Mouse (Mus musculus) CH12.LX (cell line): ENCODE measurements around the gene Cwc22. TPM values are rescaled to one million over a fixed set of nuclear protein-coding genes. Genes with fewer than 3 reads are reported as not detected.

Experiments used
- DNase-seq: peaks from one replicate; pipeline ENCODE4 v3.0.0-alpha.2; 2013; ENCODE audit errors: extremely low read depth
- H3K27ac ChIP-seq: 2 replicates; pipeline ENCODE4 v1.5.1; 2012; ENCODE audit warnings: low read depth, mild to moderate bottlenecking, control low read depth, moderate library complexity; ENCODE audit not compliant: insufficient read depth
- H3K27me3 ChIP-seq: replicated peaks from 2 replicates; pipeline ENCODE3; 2012; ENCODE audit warnings: inconsistent platforms
- H3K36me3 ChIP-seq, 2 experiments: replicated peaks in 1 of 2; 2 replicates each; pipeline versions ENCODE3 to v1.6.1; 2012; ENCODE audit warnings: inconsistent platforms in 1 of 2, low read length in 1 of 2, mild to moderate bottlenecking in 1 of 2, mixed read lengths in 1 of 2, moderate library complexity in 1 of 2; ENCODE audit not compliant: control insufficient read depth in 1 of 2, insufficient read depth in 1 of 2
- H3K4me1 ChIP-seq, 2 experiments: 2 replicates each; pipeline ENCODE4 v1.6.1; 2012; ENCODE audit warnings: inconsistent platforms in 1 of 2, moderate library complexity in 1 of 2; ENCODE audit not compliant: insufficient read depth in 2 of 2, control insufficient read depth in 1 of 2
- H3K4me2 ChIP-seq: 2 replicates; pipeline ENCODE4 v1.6.1; 2012; ENCODE audit warnings: low read depth, mild to moderate bottlenecking, control low read depth; ENCODE audit not compliant: poor library complexity, insufficient read depth, severe bottlenecking
- H3K4me3 ChIP-seq, 3 experiments: fragments of 150-350 bp in 1 of 3; sonication (generic) in 1 of 3; replicated peaks in 1 of 3; 2 replicates each; pipeline versions ENCODE3 to v1.5.1; 2011 to 2012; ENCODE audit warnings: low read depth in 2 of 3, low read length in 2 of 3, mild to moderate bottlenecking in 2 of 3, moderate library complexity in 2 of 3, control low read depth in 1 of 3, improper control_type of control experiment in 1 of 3, inconsistent platforms in 1 of 3, mixed read lengths in 1 of 3; ENCODE audit not compliant: poor library complexity in 1 of 3
- H3K79me2 ChIP-seq: replicated peaks from 2 replicates; pipeline ENCODE4 v1.6.1; 2012; ENCODE audit warnings: mild to moderate bottlenecking, moderate library complexity; ENCODE audit not compliant: control insufficient read depth, poor library complexity, insufficient read depth, severe bottlenecking; ENCODE audit errors: extremely low read depth
- H3K9ac ChIP-seq: 2 replicates; pipeline ENCODE4 v1.6.1; 2012; ENCODE audit warnings: low read depth, mild to moderate bottlenecking, control low read depth, moderate library complexity; ENCODE audit not compliant: insufficient read depth
- H3K9me3 ChIP-seq: replicated peaks from 2 replicates; pipeline ENCODE3; 2012; ENCODE audit warnings: low read length, inconsistent platforms, mixed read lengths
- BHLHE40 ChIP-seq: IDR thresholded peaks from 2 replicates; pipeline ENCODE4 v1.6.1; 2011; ENCODE audit warnings: mild to moderate bottlenecking, low read depth, low read length, improper control_type of control experiment
- CHD1 ChIP-seq: IDR thresholded peaks from 2 replicates; pipeline ENCODE4 v1.6.1; 2012; ENCODE audit warnings: low read depth, low read length, improper control_type of control experiment, inconsistent platforms
- CHD2 ChIP-seq: IDR thresholded peaks from 2 replicates; pipeline ENCODE4 v1.6.1; 2011; ENCODE audit warnings: low read length, improper control_type of control experiment
- E2F4 ChIP-seq: IDR thresholded peaks from 2 replicates; pipeline ENCODE4 v1.6.1; 2011; ENCODE audit warnings: low read depth, low read length, improper control_type of control experiment; ENCODE audit not compliant: insufficient replicate concordance
- ELF1 ChIP-seq: IDR thresholded peaks from 2 replicates; pipeline ENCODE4 v1.6.1; 2014; ENCODE audit warnings: low read depth, mild to moderate bottlenecking, inconsistent platforms, low read length, improper control_type of control experiment
- EP300 ChIP-seq: IDR thresholded peaks from 2 replicates; pipeline ENCODE4 v1.6.1; 2011; ENCODE audit warnings: low read length, improper control_type of control experiment
- ETS1 ChIP-seq: conservative IDR thresholded peaks from 2 replicates; pipeline ENCODE4 v1.6.1; 2012; ENCODE audit warnings: low read depth, mild to moderate bottlenecking, inconsistent platforms, low read length, improper control_type of control experiment, moderate library complexity
- HCFC1 ChIP-seq: IDR thresholded peaks from 2 replicates; pipeline ENCODE4 v1.6.1; 2012; ENCODE audit warnings: low read depth, mild to moderate bottlenecking, inconsistent platforms, low read length, improper control_type of control experiment
- IRF4 ChIP-seq: IDR thresholded peaks from 2 replicates; pipeline ENCODE4 v1.6.1; 2014; ENCODE audit warnings: low read depth, mild to moderate bottlenecking, inconsistent platforms, low read length, improper control_type of control experiment
- JUND ChIP-seq: conservative IDR thresholded peaks from 2 replicates; pipeline ENCODE4 v1.6.1; 2011; ENCODE audit warnings: low read depth, low read length, improper control_type of control experiment
- MAFK ChIP-seq: IDR thresholded peaks from 2 replicates; pipeline ENCODE4 v1.6.1; 2011; ENCODE audit warnings: low read length, improper control_type of control experiment; ENCODE audit not compliant: insufficient replicate concordance
- MAX ChIP-seq: IDR thresholded peaks from 2 replicates; pipeline ENCODE4 v1.6.1; 2011; ENCODE audit warnings: low read length, improper control_type of control experiment
- MAZ ChIP-seq: IDR thresholded peaks from 2 replicates; pipeline ENCODE4 v1.6.1; 2012; ENCODE audit warnings: low read depth, mild to moderate bottlenecking, inconsistent platforms, low read length, improper control_type of control experiment, moderate library complexity
- MYC ChIP-seq: IDR thresholded peaks from 2 replicates; pipeline ENCODE4 v1.6.1; 2011; ENCODE audit warnings: low read depth, mild to moderate bottlenecking, improper control_type of control experiment, low read length
- NELFE ChIP-seq: IDR thresholded peaks from 2 replicates; pipeline ENCODE4 v1.6.1; 2011; ENCODE audit warnings: low read depth, low read length, improper control_type of control experiment
- NRF1 ChIP-seq: IDR thresholded peaks from 2 replicates; pipeline ENCODE4 v1.6.1; 2014; ENCODE audit warnings: low read depth, mild to moderate bottlenecking, inconsistent platforms, low read length, improper control_type of control experiment, moderate library complexity
- POLR2AphosphoS2 ChIP-seq: IDR thresholded peaks from 2 replicates; pipeline ENCODE4 v1.6.1; 2011; ENCODE audit warnings: low read depth, low read length, improper control_type of control experiment
- RCOR1 ChIP-seq: conservative IDR thresholded peaks from 2 replicates; pipeline ENCODE4 v1.6.1; 2012; ENCODE audit warnings: low read depth, mild to moderate bottlenecking, inconsistent platforms, low read length, improper control_type of control experiment
- SIN3A ChIP-seq: IDR thresholded peaks from 2 replicates; pipeline ENCODE4 v1.6.1; 2012; ENCODE audit warnings: low read length, improper control_type of control experiment, inconsistent platforms
- SMC3 ChIP-seq: IDR thresholded peaks from 2 replicates; pipeline ENCODE4 v1.6.1; 2011; ENCODE audit warnings: low read depth, low read length, improper control_type of control experiment
- TCF12 ChIP-seq: IDR thresholded peaks from 2 replicates; pipeline ENCODE4 v1.6.1; 2014; ENCODE audit warnings: low read depth, mild to moderate bottlenecking, inconsistent platforms, low read length, improper control_type of control experiment
- UBTF ChIP-seq: IDR thresholded peaks from 2 replicates; pipeline ENCODE4 v1.6.1; 2012; ENCODE audit warnings: low read depth, mild to moderate bottlenecking, inconsistent platforms, low read length, improper control_type of control experiment, moderate library complexity
- USF1 ChIP-seq: IDR thresholded peaks from 2 replicates; pipeline ENCODE4 v1.6.1; 2014; ENCODE audit warnings: low read depth, mild to moderate bottlenecking, inconsistent platforms, low read length, improper control_type of control experiment
- USF2 ChIP-seq: conservative IDR thresholded peaks from 2 replicates; pipeline ENCODE4 v1.6.1; 2011; ENCODE audit warnings: low read depth, low read length, improper control_type of control experiment
- ZC3H11A ChIP-seq: IDR thresholded peaks from 2 replicates; pipeline ENCODE4 v1.6.1; 2012; ENCODE audit warnings: low read depth, mild to moderate bottlenecking, inconsistent platforms, low read length, improper control_type of control experiment
- ZKSCAN1 ChIP-seq: IDR thresholded peaks from 2 replicates; pipeline ENCODE4 v1.6.1; 2012; ENCODE audit warnings: low read depth, inconsistent platforms, low read length, improper control_type of control experiment, borderline replicate concordance
- ZMIZ1 ChIP-seq: IDR thresholded peaks from 2 replicates; pipeline ENCODE4 v1.6.1; 2012; ENCODE audit warnings: low read depth, mild to moderate bottlenecking, inconsistent platforms, low read length, improper control_type of control experiment
- ZNF384 ChIP-seq: IDR thresholded peaks from 2 replicates; pipeline ENCODE4 v1.6.1; 2012; ENCODE audit warnings: low read depth, low read length, improper control_type of control experiment, inconsistent platforms
- dilution Hi-C: fragments of 300-500 bp; cut with MboI; formaldehyde crosslinking; loops from 2 replicates; pipeline ENCODE4 v1.14.3; 2020; ENCODE audit warnings: low sequenced_read_pairs; ENCODE audit not compliant: extremely low pct_unique_long_range_greater_than_20kb, extremely low pct_ligation_motif_present
- in situ Hi-C: fragments of 300-500 bp; cut with MboI; formaldehyde crosslinking; loops from 3 replicates; pipeline ENCODE4 v1.14.3; 2019; ENCODE audit warnings: low sequenced_read_pairs, low pct_ligation_motif_present, low pct_unique_long_range_greater_than_20kb, mixed read lengths
- polyA plus RNA-seq: library from polyadenylated mRNA; unstranded; fragments of >175 nt; gene quantifications from 2 replicates; pipeline ENCODE4 v1.2.1, GENCODE M21; 2012; ENCODE audit warnings: low read depth; ENCODE audit not compliant: insufficient read length
- total RNA-seq, 2 experiments: library from RNA; depleted of rRNA; stranded (reverse); fragments of 300-350 nt in 1 of 2; fragments of >200 nt in 1 of 2; gene quantifications; 2 replicates each; pipeline ENCODE4 v1.2.3; 2012 to 2014

The Cwc22 gene
- total and polyA plus RNA-seq, 3 experiments, result 51.3 to 74.5 (median 53.2) TPM

DNA sequence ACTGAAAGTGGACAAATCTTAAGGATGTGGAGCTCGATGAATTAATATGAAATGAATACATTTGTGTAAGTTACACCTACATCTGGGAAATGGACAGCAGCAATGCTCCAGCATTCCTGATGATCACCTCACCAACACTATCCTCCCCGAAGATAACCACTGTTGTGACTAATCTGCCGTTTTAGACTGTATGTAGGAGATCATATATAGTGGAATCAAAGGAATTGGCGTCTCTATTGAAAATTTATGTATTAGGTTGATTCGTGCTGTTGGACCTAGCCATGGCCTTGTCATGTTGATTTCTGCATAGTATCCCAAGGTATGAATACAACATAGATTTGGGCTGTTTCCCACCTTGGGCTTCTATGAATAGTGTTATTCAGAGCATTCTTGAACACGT, 58.1 kb downstream of the Cwc22 start:
- Histone ChIP-seq H3K4me3 (no peak overlapping the region), H3K27me3 (no peaks in the 10 kb centered on the region), H3K4me2 (no peak overlapping the region), H3K27ac (no peak overlapping the region), H3K9me3 (no peaks in the 10 kb centered on the region), H3K9ac (no peak overlapping the region), H3K4me1 (no peaks in the 10 kb centered on the region), H3K36me3 (peaks cover 2 to 7% of the 10 kb centered on the region in 2 experiments), H3K79me2 (no peaks in the 10 kb centered on the region; the same call in 1 of the 2 replicates)
- TF ChIP-seq SMC3 (no peak), CHD2 (no peak), EP300 (no peak), MAX (no peak), MAFK (no peak), MAZ (no peak), NRF1 (no peak), E2F4 (no peak), TCF12 (no peak), BHLHE40 (no peak), HCFC1 (no peak), USF2 (no peak), RCOR1 (no peak), ZMIZ1 (no peak)
- in situ Hi-C loops, result no loop called here
- no peak for DNase-seq
- dilution Hi-C loops, result no loop called here

DNA sequence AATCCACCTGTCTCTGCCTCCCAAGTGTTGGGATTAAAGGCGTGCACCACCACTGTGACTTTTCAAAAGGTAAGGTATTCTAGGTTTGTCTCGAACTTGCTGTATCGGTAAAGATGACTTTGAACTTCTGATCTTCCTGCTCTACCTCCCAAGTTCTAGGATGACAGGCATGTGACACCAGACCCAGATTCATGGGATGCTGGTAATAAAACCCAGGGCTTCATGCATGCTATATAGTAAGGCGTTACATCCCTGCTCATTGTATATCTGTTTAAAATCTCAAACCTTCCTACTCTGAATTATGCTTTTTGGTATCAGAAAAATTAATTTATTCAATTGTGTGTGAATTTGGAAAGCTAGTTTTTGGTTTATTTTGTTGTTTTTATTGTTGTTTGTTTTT, 59.0 kb downstream of the Cwc22 start:
- TF ChIP-seq USF2 (no peak), ZKSCAN1 (no peak), JUND (no peak), SIN3A (no peak), UBTF (no peak), ZNF384 (no peak), ZMIZ1 (no peak), CHD1 (no peak), ELF1 (no peak), POLR2AphosphoS2 (no peak), NRF1 (no peak), ETS1 (no peak), MYC (no peak), NELFE (no peak), IRF4 (no peak), USF1 (no peak), TCF12 (no peak), ZC3H11A (no peak), MAFK (no peak), SMC3 (no peak)
- no peak overlapping the region for H3K27ac ChIP-seq
- H3K36me3 ChIP-seq, result no peaks in the 10 kb centered on the region
- H3K4me3 ChIP-seq, result no peak overlapping the region
- dilution Hi-C loops (no loop called here), in situ Hi-C loops (no loop called here)
- H3K4me1 ChIP-seq, result no peaks in the 10 kb centered on the region
- DNase-seq, result no peak
- no peaks in the 10 kb centered on the region for H3K27me3 ChIP-seq
- no peaks in the 10 kb centered on the region; the same call in 1 of the 2 replicates for H3K79me2 ChIP-seq
- no peaks in the 10 kb centered on the region for H3K9me3 ChIP-seq
- H3K4me2 ChIP-seq, result no peak overlapping the region
- no peak overlapping the region for H3K9ac ChIP-seq
